Mouse (Mus musculus): ENCODE results near the gene Ppp1r36.

- TF ChIP-seq EP300 (IDR thresholded peaks at IDR 0.05; ENCODE audit: insufficient read depth, low read depth, low read length) (no peak), POLR2A (IDR thresholded peaks at IDR 0.05; ENCODE audit: insufficient read depth, low read length) (no peak)
Measured at GRCm38 (mm10) chr12:76479836-76480495, 62.6 kb downstream of the Ppp1r36 start.
